Mouse (Mus musculus) forebrain, embryonic 13.5 days (tissue): ENCODE results near the gene Prim2. TPM values are rescaled to one million over a fixed set of nuclear protein-coding genes. Genes with fewer than 3 reads are reported as not detected.
A peak's percentile ranks its signal among the peaks of the same experiment; 100 is the strongest.

Source experiments
- ATAC-seq: fragments of 200-750 bp; cut with Nextera tagmentation; 2 replicates; pipeline ENCODE4 v1.8.0; 2017
- H3K27ac ChIP-seq: fragments of 300-500 bp; sonication (generic); 2 replicates; pipeline ENCODE4 v1.5.1; 2015; ENCODE audit warnings: inconsistent platforms, mild to moderate bottlenecking, moderate library complexity
- H3K27me3 ChIP-seq: fragments of 300-500 bp; sonication (generic); 2 replicates; pipeline ENCODE4 v1.6.1; 2015; ENCODE audit warnings: mild to moderate bottlenecking, inconsistent platforms
- H3K36me3 ChIP-seq: fragments of 300-500 bp; sonication (generic); 2 replicates; pipeline ENCODE4 v1.6.1; 2015; ENCODE audit warnings: mild to moderate bottlenecking, inconsistent platforms; ENCODE audit not compliant: poor library complexity, severe bottlenecking
- H3K4me1 ChIP-seq: fragments of 300-500 bp; sonication (generic); 2 replicates; pipeline ENCODE4 v1.6.1; 2015; ENCODE audit warnings: inconsistent platforms
- H3K4me2 ChIP-seq: fragments of 300-500 bp; sonication (generic); 2 replicates; pipeline ENCODE4 v1.6.1; 2015; ENCODE audit warnings: inconsistent platforms, mild to moderate bottlenecking, moderate library complexity
- H3K4me3 ChIP-seq: fragments of 300-500 bp; sonication (generic); 2 replicates; pipeline ENCODE4 v1.5.1; 2015; ENCODE audit warnings: mild to moderate bottlenecking, inconsistent platforms
- H3K9ac ChIP-seq: fragments of 300-500 bp; sonication (generic); 2 replicates; pipeline ENCODE4 v1.6.1; 2015; ENCODE audit warnings: mild to moderate bottlenecking, inconsistent platforms
- H3K9me3 ChIP-seq: fragments of 300-500 bp; sonication (generic); replicated peaks from 2 replicates; pipeline ENCODE4 v1.6.1; 2016; ENCODE audit warnings: inconsistent platforms
- WGBS: fragments of 180-500 bp; shearing (Covaris S2); methylation state at CpG from one replicate; pipeline ENCODE4 v1.1.7; 2015; 5-methylcytosine and 5-hydroxymethylcytosine counted together
- polyA plus RNA-seq: library from polyadenylated mRNA; unstranded; fragments of >200 nt; fragmentation: Nextera tagmentation; extraction: Ambion mirVana; gene quantifications from 2 replicates; pipeline ENCODE4 v1.2.1, GENCODE M21; 2015

The Prim2 gene
- polyA plus RNA-seq, 1 experiment from 2014 or later, result 47.8 TPM

DNA sequence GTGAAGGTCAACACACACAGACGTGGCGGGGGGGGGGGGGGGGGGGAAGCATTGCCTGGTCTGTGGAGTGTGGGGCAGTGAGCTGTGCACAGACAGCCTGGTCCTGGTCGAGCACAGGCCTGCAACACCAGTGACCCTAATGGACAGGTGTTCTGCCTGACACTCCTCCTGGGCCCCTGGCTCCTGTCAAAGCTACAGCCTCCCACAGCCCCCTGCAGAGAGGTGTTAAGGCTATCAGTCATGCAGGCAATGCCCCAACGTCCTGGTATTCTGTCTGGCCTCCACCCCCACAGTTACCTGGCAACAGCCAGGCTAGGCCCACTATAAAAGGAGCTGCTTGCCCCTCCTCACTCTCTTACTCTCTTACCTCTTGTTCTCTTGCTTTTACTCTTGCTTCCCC is 10.8 kb upstream of the Prim2 start:
- Histone ChIP-seq H3K4me1 (no peaks in the 10 kb centered on the region), H3K36me3 (no peaks in the 10 kb centered on the region), H3K27ac (no peak overlapping the region), H3K4me3 (no peak overlapping the region), H3K4me2 (no peak overlapping the region), H3K27me3 (no peaks in the 10 kb centered on the region), H3K9me3 (peaks cover 5% of the 10 kb centered on the region; the same call in 1 of the 2 replicates), H3K9ac (no peak overlapping the region)
- ATAC-seq, result no peak
- WGBS, result 57% methylated on average over 3 of the region's 4 CpGs

DNA sequence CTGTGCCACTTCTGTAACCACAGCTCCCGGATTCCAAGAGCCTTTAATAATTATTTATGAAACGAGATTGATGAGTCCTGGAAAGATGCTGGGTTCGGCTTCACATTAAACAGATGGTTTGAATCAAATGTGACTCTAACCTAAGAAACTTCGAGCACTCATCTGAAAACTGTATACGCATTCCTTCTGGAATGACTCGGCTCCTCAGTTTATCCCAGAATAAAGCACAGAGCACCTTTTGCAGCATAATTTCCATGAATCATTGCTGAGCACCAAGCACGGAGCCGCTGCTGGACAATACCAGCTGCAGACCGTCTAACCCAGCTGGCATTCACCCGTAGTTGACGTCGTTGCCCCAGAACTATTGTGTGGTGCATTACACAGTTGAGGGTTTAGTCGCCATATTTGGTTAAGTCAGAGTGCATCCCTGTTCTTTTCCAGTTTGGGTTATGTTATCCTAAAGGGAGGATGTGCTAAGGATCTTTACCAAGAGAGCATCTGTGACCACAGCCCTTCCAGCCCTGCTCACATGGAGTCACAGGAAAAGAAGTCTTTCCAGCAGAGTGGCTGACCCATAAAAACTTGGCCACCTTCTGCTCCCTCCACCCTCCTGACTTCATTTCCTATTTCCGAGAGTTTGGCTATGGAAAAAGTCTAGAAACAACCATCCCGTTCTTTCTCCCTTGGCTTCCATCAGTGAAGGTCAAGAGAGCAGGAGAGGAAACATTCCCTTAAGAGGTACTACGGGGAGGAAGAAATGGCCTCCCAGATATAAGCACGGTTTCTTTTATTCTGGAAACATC is 3.8 kb upstream of the Prim2 start:
- WGBS, result 80% methylated on average over 17 of the region's 17 CpGs
- Histone ChIP-seq H3K36me3 (no peaks in the 10 kb centered on the region), H3K27me3 (no peaks in the 10 kb centered on the region)

DNA sequence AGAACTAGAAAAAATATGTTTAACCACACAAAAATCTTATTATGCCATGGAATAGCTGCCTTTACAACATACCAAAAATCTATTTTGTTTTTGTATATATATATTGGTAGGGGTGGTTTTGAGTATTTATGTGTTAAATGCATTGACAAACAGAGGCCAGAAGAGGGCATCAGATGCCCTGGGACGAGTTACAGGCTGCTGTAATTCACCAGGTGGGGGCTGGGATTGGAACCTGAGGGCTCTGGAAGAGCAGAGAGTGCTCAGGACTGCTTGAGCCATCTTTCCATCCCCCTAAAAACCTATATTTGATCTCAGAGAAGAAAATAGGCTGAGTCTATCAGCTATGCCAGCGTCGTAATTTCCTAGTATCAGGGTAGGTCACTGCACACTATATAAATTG is 2.9 kb upstream of the Prim2 start:
- ATAC-seq, result no peak
- H3K27ac ChIP-seq, result no peak overlapping the region
- peaks cover 8% of the 10 kb centered on the region for H3K4me1 ChIP-seq
- no peaks in the 10 kb centered on the region for H3K27me3 ChIP-seq
- WGBS, result 32% methylated on average over 3 of the region's 3 CpGs
- no peaks in the 10 kb centered on the region for H3K36me3 ChIP-seq
- H3K9me3 ChIP-seq, result no peaks in the 10 kb centered on the region
- H3K4me2 ChIP-seq, result no peak overlapping the region
- no peak overlapping the region for H3K9ac ChIP-seq
- no peak overlapping the region for H3K4me3 ChIP-seq

More for the DNA sequence above, 3.8 kb upstream of the Prim2 start:
- Histone ChIP-seq H3K9me3 (no peaks in the 10 kb centered on the region), H3K27ac (no peak overlapping the region), H3K9ac (no peak overlapping the region), H3K4me1 (peaks cover 8% of the 10 kb centered on the region), H3K4me2 (no peak overlapping the region), H3K4me3 (no peak overlapping the region)
- ATAC-seq, result no peak

DNA sequence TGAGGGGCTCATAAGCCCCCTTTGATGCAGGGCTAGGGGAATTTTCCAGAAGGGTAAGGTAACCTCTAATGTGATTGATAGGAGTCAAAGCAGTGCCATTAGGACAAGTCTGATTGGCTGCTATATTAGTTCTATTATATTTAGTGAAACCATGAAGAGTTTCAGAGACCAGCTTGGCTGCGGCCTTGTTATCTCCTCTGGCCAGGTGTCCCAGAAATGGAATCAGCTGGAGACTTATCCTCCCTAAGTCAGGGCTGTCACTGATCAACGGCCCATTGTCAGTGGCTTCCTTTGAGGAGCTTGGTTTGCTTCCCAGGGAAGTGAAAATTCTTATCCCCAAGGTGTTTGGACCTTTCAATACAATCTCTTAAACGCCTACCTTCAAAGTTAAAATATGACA is 2.5 kb upstream of the Prim2 start:
- no peak overlapping the region for H3K27ac ChIP-seq
- H3K4me3 ChIP-seq, result no peak overlapping the region
- WGBS, result 69% methylated on average over 3 of the region's 3 CpGs
- no peaks in the 10 kb centered on the region for H3K9me3 ChIP-seq
- H3K4me1 ChIP-seq, result peaks cover 8% of the 10 kb centered on the region
- ATAC-seq, result no peak
- H3K27me3 ChIP-seq, result no peaks in the 10 kb centered on the region
- no peak overlapping the region for H3K4me2 ChIP-seq
- no peaks in the 10 kb centered on the region for H3K36me3 ChIP-seq
- H3K9ac ChIP-seq, result no peak overlapping the region

DNA sequence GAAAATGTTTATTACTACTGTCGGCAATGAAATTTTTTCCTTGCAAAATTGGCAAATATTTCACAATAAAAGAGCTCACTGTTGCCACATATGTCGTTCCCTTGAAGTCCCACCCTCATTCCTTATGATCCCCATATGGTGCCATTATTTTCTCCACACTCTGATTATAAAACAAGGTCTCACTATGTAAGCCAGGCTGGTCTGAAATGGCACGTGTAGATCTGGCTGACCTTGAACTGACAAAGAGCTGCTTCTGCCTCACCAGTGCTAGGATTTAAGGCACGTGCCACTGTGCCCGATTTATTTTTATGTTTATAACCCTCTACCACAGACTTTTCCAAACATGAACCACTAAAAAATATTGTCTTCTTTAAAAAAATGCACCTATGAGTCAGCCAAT is 1.8 kb upstream of the Prim2 start:
- ATAC-seq, result no peak
- no peak overlapping the region for H3K4me2 ChIP-seq
- H3K27ac ChIP-seq, result no peak overlapping the region
- H3K4me3 ChIP-seq, result no peak overlapping the region
- no peak overlapping the region for H3K9ac ChIP-seq
- H3K9me3 ChIP-seq, result no peaks in the 10 kb centered on the region
- H3K27me3 ChIP-seq, result no peaks in the 10 kb centered on the region
- peaks cover 6% of the 10 kb centered on the region; the same call in 1 of the 2 replicates for H3K36me3 ChIP-seq
- H3K4me1 ChIP-seq, result peaks cover 8% of the 10 kb centered on the region
- WGBS, result 70% methylated on average over 5 of the region's 5 CpGs

DNA sequence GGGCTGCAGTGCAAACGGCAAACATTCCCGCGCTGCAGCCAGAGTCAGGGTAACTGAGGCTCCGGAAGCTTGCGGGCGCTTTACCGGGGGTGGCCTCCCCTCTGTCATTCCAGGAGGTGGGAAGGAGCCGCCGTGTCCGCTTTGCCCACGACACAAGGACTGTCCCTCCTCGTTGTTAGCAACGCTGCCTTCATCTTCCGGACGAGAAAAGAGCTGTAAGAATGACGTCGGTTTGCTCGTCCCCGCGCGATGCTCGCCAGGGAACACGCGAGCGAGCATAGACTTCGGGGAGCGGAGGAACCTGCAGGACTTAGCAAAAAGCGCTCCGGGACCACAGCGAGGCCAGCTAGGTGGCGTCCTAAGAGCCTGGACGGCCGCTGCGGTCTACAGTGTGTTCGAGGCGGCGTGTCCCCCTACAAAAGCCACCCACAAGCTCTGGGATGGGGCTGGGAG is 595 bp upstream of the Prim2 start:
- ATAC-seq, result peak; percentile 69
- Histone ChIP-seq H3K36me3 (peaks cover 14% of the 10 kb centered on the region), H3K27ac (peak overlapping the region; percentile 90), H3K4me2 (peak overlapping the region; percentile 83), H3K27me3 (no peaks in the 10 kb centered on the region), H3K4me3 (peak overlapping the region; percentile 71), H3K9me3 (no peaks in the 10 kb centered on the region), H3K9ac (peak overlapping the region; percentile 82), H3K4me1 (peaks cover 8% of the 10 kb centered on the region)
- 0% methylated on average over 37 of the region's 37 CpGs for WGBS

DNA sequence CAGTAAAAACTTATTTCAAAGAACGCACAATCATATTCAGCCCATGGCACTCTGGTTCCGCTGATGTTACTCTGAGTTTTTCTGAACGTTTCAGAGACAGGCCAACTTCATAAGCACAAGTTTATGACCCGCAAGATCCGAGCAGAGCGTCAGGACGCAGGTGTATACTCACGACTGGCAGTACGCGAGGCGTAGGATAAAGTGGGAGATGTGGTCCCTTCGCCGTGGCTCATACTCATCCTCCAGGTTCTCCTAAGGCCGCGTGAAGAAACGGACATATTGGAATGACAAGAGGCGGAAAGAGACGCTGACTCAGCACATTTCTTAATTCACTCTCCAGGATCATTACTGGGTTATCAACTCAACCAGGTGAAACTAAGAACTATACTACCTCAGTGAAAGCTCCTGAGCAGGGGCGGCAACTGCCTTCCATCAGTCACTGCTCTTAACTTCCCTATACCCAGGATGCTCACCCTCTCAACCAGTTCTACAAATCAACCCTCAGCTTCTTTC is 5.9 kb downstream of the Prim2 start:
- Histone ChIP-seq H3K4me2 (no peak overlapping the region), H3K9me3 (no peaks in the 10 kb centered on the region), H3K4me3 (no peak overlapping the region), H3K36me3 (peaks cover 59% of the 10 kb centered on the region), H3K4me1 (peaks cover 3% of the 10 kb centered on the region), H3K9ac (no peak overlapping the region), H3K27ac (no peak overlapping the region), H3K27me3 (no peaks in the 10 kb centered on the region)
- WGBS, result 89% methylated on average over 19 of the region's 19 CpGs
- ATAC-seq, result peak; percentile 50; the same call in 1 of the 2 replicates

DNA sequence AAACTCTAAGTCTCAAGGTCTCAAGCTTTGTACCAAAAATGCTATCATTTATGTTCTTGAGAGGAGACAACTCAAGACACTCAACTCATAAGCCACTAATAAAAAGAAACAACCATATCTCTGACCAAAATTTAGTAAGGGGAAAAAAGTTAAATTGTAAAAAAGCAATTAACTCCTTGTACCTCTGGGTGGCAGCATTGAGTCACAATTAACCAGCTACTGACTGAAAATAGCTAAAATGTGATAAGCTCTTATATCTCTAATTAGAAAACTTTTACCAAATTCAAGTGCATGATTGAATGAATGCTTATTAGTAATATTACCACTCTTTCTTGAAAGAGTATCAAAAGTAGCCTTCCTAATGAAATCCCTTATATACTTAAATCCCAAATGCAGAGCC is 6.4 kb downstream of the Prim2 start:
- H3K4me1 ChIP-seq, result no peaks in the 10 kb centered on the region
- H3K36me3 ChIP-seq, result peaks cover 59% of the 10 kb centered on the region
- H3K9ac ChIP-seq, result no peak overlapping the region
- no peak overlapping the region for H3K4me2 ChIP-seq
- no peak overlapping the region for H3K4me3 ChIP-seq
- H3K9me3 ChIP-seq, result no peaks in the 10 kb centered on the region
- H3K27ac ChIP-seq, result no peak overlapping the region
- H3K27me3 ChIP-seq, result no peaks in the 10 kb centered on the region
- ATAC-seq, result no peak

DNA sequence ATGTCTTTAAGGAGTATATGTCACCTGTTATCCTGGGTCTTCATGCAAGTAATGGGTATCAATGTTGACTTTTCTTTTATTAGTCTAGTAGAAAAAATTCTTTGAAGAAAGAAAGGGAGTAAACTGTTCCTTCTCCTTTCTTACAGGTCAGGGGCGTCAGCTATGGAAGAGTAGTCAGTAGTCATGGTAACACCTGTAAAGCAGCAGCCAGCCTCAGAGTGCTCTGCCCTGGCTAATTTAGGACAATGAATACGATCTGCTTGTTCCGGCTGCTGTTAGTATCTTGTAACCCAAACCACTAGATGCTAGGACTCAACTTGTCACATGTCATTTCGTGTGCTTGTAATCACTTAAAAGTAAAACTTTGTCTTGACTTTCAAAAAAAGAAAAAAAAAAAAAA is 11.3 kb downstream of the Prim2 start:
- no peak overlapping the region for H3K4me3 ChIP-seq
- peaks cover 56% of the 10 kb centered on the region for H3K36me3 ChIP-seq
- H3K27ac ChIP-seq, result no peak overlapping the region
- H3K9me3 ChIP-seq, result no peaks in the 10 kb centered on the region
- H3K9ac ChIP-seq, result no peak overlapping the region
- H3K4me2 ChIP-seq, result no peak overlapping the region
- WGBS, result 79% methylated on average over 4 of the region's 4 CpGs
- H3K27me3 ChIP-seq, result no peaks in the 10 kb centered on the region
- ATAC-seq, result no peak
- H3K4me1 ChIP-seq, result no peaks in the 10 kb centered on the region

DNA sequence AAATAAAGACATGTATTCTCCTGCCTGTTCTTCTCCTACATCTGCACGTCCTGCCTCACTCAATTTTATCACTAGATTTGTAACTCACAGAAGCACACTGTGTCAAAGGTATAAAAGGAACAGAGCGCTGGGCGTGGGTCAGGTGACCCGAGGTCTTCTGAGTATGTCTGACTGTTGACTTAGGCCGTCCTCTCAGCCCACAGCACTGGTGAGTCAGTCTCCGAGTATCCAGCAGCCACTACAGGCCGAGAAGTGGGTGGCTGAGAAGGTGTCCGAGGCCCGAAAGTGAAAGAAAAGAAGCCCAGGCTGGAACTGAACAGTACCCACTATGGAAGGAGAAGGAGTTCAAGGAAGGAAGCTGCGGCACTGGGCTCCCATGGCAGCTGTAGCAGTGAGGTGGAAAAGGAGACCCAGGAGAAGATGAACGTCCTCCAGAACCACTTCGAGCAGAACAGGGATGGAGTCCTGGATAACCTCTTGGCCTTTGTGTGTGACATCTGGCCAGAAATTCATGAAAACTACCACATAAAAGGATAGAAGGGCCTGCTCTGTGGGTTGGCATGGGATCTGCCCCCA is 11.9 kb downstream of the Prim2 start:
- no peak for ATAC-seq

DNA sequence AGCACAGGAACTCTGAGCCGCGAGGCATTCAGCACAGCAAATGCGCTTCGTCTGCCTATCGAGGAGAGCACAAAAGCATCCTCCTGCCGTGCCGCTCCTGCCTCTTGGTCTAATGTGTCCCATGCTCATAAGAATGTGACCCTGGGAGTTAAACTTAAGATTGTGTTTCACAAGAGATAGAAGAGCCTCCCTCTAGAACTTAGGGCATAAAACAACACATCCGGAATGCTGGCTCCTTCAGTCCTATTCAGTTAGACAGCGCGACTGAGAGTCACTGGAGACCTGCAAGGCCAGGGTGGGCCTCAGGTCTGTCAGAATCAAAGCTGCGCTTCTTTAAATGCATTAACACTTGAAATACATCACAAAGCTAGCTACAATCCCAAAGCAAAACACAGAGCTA is 18.7 kb downstream of the Prim2 start:
- Histone ChIP-seq H3K27ac (no peak overlapping the region), H3K4me2 (no peak overlapping the region), H3K4me3 (no peak overlapping the region), H3K9ac (no peak overlapping the region), H3K27me3 (no peaks in the 10 kb centered on the region), H3K36me3 (peaks cover 42% of the 10 kb centered on the region), H3K9me3 (no peaks in the 10 kb centered on the region), H3K4me1 (0 out of 2 replicates have a peak, but pooled peaks cover 2% of the 10 kb centered on the region)
- no peak for ATAC-seq
- 92% methylated on average over 11 of the region's 11 CpGs for WGBS

More for the DNA sequence above, 11.9 kb downstream of the Prim2 start:
- H3K4me1 ChIP-seq, result no peaks in the 10 kb centered on the region
- no peak overlapping the region for H3K4me2 ChIP-seq
- 90% methylated on average over 12 of the region's 12 CpGs for WGBS
- H3K36me3 ChIP-seq, result peaks cover 56% of the 10 kb centered on the region
- H3K9ac ChIP-seq, result no peak overlapping the region
- no peaks in the 10 kb centered on the region for H3K9me3 ChIP-seq
- no peak overlapping the region for H3K4me3 ChIP-seq
- no peak overlapping the region for H3K27ac ChIP-seq
- no peaks in the 10 kb centered on the region for H3K27me3 ChIP-seq

DNA sequence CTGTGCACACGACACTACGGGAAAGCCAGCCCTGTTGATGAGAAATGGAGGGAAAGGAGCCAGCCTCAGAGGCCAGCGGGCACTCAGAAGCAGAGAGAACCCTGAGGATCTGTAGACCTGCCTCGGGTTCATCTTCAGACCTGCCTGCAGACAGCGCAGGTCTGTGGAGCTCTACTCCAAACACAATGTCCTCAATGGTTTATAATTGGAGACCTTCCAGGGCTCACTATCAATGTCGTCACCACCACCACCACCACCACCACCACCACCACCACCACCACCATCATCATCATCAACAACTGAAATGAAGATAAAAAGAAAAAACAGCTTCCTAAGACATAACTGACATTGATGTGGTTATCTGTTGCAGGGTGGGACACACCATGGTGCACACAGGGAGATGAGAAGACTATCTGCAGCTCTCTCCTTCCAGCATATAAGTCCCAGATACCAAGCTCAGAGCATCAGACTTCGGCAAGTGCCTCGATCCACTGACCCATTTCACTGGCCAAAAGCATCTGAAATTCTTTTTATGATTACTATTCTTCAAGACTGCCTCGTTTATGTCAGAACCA is 20.0 kb downstream of the Prim2 start:
- WGBS, result 92% methylated on average over 9 of the region's 9 CpGs

More for the DNA sequence above, 20.0 kb downstream of the Prim2 start:
- peaks cover 6% of the 10 kb centered on the region; the same call in 1 of the 2 replicates for H3K4me1 ChIP-seq
- no peak overlapping the region for H3K4me3 ChIP-seq
- ATAC-seq, result no peak
- H3K27me3 ChIP-seq, result no peaks in the 10 kb centered on the region
- H3K9me3 ChIP-seq, result no peaks in the 10 kb centered on the region
- no peak overlapping the region for H3K9ac ChIP-seq
- H3K36me3 ChIP-seq, result peaks cover 39% of the 10 kb centered on the region
- H3K27ac ChIP-seq, result no peak overlapping the region
- no peak overlapping the region for H3K4me2 ChIP-seq
